Mouse (Mus musculus) liver, embryonic 14.5 days (tissue): Measurements from ENCODE around the gene Cldn20.

Source experiments
- CTCF ChIP-seq: IDR thresholded peaks from 2 replicates; pipeline ENCODE4 v1.5.1; 2016; ENCODE audit warnings: antibody characterized with exemption, low read depth, control low read depth
- EP300 ChIP-seq: IDR thresholded peaks from 2 replicates; pipeline ENCODE4 v1.6.1; 2016; ENCODE audit warnings: antibody characterized with exemption, low read depth

- TF ChIP-seq EP300: no peak
- TF ChIP-seq CTCF: no peak
Measured at GRCm38 (mm10) chr17:3499468-3499867, 32.9 kb upstream of the Cldn20 start.
